Mouse (Mus musculus) kidney, adult 8-10 months (tissue): Measurements from ENCODE around the gene Cyth1.

ENCODE experiments used
- DNase-seq, 2 experiments: peaks; one replicate each; pipeline ENCODE4 v3.0.0; 2022

The Cyth1 gene

DNA sequence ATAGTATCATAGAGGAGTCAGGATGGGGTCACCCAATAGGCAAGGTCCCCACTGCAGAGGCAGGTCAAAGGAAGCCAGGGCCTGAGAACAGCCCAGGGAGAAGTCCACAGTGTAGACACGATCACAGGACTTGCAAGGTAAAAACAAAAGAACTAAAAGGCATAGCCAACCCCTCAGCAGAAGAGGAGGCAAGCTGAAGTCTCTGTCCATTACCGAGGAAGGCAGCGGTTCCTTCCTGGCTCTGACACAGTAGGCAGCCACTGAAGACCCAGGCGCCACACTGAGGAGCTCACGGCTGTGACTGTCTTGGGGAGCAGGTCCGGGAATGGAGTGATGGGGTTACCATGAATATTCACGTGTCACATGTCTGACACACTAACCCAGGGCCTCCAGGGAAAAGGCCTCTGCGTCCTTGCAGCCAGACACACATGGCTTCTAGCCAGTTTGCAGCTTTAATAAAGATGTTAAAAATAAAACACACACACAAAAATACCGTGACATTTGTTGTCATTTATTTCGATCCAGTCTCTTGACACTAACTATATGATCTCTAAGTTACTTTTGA lies 51.5 kb downstream of the Cyth1 start:
- DNase-seq, result no peak

DNA sequence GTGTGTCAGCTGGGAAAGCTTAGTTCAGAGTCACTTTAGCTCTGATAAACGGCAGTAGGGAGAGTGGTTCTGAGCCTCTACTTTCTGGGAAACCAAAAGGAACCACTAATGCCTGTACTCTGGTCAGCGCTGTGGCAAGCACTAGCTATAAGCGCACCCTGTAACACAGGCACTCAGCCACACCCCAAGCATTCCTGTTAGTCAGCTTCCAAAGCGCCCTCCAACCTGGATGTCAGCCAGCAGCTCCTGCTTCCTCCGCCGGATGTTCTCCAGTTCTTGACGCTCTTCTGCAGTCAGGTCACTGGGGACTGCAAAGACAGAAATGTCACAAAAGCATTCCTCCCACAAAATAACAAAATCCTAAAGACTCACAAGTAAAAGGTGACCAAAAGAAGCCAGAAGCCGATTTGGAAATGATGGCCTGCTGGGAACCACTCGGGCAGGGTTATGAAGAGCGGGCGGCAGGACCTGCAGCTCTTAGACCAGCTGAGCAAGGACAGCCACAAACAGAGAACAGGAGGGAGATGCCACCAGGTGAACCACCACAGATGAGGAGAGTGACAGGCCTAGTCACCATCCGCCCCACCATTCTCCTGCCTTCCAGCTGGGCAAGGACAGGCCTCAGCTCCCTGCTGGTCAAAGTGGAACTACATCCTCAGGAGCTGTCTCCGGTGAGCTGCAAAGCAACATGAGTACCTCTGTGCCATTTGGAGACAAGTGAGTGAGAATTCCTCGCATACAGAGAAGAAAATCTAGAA lies 54.8 kb downstream of the Cyth1 start:
- peak; percentile 84 to 88 for DNase-seq

- peak in 1 of 2 experiments; percentile 39 for DNase-seq
Measured at GRCm38 (mm10) chr11:118192973-118193372, 55.4 kb downstream of the Cyth1 start.

DNA sequence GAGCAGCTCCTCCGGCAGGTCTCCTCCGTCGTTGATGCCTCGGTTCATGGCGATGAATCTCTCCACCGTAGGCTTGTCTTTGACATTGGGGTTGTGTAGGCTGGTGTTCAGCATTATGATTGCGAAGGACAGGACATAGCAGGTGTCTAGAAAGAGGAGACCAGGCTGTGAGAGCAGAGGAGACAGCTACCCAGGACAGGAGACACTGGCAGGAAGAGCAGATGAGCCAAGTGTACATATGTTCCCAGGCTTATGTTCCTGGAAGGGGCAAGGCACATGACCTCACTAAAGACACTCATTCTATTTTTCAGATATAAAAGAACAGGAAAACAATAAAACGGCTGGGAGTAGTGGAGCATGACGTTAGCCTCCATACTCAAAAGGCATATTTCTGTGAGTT lies 65.6 kb downstream of the Cyth1 start:
- DNase-seq, result no peak

DNA sequence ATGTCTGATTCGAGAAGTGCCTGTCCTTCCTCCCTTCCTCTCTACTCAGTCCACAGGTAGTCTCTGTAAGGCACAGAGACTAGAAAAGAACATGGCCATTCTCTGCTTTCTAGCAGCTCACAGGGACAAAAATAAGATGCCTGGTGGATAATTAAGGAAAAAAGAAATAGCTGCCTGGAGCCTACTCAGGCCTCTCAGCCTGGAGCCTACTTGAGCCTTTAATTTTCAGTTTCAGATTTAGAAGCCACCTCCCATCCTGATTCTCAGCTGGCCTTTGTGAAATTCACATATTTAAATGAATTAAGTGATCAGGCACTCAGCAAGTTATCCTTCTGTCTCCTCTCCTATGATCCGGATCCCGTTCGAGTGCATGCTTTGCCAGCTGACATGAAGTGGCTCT lies 66.0 kb downstream of the Cyth1 start:
- no peak for DNase-seq

- DNase-seq, result no peak
Measured at GRCm38 (mm10) chr11:118180199-118180598, 68.2 kb downstream of the Cyth1 start.

- no peak for DNase-seq
Measured at GRCm38 (mm10) chr11:118178236-118178635, 70.2 kb downstream of the Cyth1 start.

DNA sequence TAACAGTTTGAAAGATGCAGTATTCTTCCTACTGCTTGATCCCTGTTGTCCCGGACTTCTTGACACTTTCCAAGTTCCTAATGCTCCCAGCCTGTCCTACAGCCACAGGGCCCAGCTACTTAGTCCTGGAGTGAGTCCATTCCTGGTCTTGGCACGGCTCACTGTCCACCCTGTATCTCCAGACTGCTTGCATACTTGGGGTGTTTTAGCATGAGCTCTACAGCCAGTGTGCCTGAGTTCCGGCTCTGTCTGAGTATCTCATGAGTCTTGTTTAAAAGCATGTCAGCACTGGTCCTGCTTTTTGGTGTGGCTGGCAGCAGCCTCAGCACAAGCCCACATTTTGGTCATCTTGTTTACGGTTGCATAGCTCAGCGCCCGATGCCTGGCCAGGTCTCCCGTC lies 73.6 kb downstream of the Cyth1 start:
- no peak for DNase-seq

DNA sequence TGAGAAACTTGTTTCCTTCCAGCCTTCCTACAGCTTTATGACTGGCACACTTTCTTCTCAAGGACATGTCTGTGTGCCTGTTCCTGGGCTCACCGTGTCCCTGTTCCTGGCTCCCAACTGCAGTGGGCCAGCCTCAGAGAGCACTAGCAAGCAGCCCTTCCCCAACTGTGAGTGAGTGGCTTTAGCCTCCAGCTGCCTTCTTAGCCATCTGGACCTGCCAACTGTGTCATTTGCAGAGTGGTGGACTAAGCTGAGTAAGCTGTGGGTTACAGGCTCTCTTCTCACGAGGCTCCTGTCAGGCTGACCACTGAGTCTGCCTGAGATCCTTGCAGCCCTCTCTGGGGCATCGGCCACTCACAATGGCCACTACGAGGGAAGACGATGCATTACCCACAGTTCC lies 75.6 kb downstream of the Cyth1 start:
- no peak for DNase-seq

GRCm38 (mm10) chr11:118170333-118170732 lies 78.1 kb downstream of the Cyth1 start:
- DNase-seq, result no peak

DNA sequence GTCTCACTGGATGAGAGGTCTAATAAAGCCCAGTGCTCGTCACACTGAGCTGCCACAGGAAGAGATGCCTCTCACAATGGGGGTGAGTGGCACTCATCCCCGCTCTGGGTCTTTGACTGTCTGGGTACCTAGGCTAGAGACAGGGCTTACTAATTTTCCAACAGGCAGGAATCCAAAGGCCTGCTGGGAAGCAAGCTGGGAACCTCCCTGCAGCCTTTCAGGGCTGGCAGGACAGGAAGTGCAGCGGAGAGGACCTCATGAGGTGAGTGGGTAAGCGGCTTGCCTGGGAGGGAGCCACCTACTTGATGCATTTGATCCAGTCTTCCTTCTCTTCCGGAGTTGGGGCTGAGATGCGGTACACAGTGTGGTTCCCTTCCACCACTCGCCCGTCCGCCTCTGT lies 79.7 kb downstream of the Cyth1 start:
- DNase-seq, result no peak

DNA sequence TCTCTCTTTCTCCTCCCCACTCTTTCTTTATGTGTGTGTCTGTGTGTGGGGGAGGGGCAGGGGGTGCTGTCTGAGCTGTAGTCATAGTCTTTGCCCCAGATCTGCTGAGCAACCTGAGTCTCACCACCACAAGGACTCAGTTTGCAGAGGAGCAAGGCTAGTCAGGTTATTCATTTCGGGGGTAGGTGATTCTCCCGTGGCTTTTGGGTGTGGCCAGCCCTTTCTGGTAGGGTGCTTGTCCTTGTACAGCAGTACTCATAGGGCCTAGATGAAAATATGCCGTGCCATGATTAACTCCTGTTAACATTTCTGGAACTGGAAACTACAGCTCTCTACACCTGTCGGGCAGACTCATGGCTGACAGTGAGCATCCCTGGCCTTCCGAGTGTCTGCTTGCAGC lies 81.8 kb downstream of the Cyth1 start:
- DNase-seq, result no peak

DNA sequence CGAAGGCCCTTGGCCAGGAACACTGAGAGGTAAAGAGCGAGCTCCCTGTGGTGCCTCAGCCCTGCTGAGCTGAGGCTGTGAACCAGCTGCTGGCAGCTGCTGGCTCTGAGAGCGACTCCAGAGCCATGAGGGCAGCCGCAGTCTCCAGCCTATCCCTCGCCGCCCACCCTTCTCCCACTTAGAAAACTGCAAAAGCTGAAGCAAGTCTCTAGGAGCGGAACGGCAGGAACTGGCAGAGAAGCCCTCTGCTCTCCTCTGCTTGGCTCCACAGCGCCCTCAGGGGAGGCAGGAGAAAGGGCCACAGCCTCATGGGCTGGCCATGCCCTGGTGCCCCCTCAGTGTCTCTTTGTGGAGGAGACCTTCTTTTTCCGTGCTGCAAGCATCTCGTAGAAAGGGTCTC lies 82.7 kb downstream of the Cyth1 start:
- DNase-seq, result no peak

GRCm38 (mm10) chr11:118164566-118164965 lies 83.8 kb downstream of the Cyth1 start:
- no peak for DNase-seq

GRCm38 (mm10) chr11:118162245-118162644 lies 86.1 kb downstream of the Cyth1 start:
- DNase-seq, result no peak

DNA sequence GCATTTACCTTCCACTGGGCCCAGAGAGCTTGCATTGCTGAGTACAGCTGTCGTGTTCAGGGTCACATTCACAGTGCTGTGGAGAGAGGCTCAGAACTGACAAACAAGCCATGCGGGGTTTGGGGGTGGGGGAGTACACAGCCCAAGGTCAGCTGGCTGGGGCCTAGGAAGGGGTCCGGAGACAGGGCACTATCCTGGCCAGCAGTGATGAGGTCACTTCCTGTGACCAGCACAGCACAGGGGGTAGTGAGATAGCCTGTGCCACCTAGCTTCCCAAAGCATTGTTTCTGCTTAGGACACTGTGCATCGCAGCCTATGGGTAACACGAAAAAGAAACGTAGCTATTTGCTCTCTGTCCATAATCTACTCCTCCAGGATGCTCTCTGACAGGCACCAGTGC lies 87.2 kb downstream of the Cyth1 start:
- no peak for DNase-seq

DNA sequence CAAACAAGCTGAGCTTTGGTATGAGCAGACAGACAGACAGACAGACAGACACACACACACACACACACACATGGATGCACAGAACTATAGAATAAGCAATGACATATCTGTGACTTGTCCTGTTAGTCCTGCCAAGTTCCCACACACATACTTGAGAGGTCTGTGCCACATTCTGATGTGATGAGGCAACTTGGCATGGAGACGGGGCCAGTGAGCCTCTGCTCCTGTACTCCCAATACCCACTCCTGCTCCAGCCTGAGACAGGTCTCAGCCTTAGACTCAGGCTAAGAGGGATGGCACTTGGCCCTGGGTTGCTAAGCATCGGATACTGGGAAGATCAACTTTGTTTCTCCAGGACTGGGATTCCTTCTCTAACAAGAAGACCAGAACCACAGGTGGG lies 87.6 kb downstream of the Cyth1 start:
- DNase-seq, result no peak

GRCm38 (mm10) chr11:118158753-118159152 lies 89.6 kb downstream of the Cyth1 start:
- no peak for DNase-seq

GRCm38 (mm10) chr11:118156480-118157060 lies 91.8 kb downstream of the Cyth1 start:
- peak in 1 of 2 experiments; percentile 16 for DNase-seq

DNA sequence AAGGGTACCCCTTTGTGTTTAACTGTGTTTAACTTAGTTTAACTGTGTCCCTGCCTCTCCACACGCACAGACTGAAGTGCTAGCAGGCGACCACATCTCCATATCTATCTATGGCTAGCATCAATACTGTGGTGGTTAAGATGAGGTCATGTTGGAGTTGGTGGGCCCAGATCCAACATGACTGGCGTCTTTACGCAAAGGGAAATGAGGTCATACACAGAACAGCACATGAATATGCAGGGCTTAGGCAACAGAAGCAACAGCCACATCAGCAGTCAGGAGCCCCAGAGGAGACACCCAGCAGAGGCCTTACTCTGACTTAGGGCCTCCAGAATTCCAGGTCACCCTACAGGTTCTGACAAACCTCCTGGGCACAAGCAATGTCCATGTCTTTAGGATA lies 95.4 kb downstream of the Cyth1 start:
- no peak for DNase-seq

DNA sequence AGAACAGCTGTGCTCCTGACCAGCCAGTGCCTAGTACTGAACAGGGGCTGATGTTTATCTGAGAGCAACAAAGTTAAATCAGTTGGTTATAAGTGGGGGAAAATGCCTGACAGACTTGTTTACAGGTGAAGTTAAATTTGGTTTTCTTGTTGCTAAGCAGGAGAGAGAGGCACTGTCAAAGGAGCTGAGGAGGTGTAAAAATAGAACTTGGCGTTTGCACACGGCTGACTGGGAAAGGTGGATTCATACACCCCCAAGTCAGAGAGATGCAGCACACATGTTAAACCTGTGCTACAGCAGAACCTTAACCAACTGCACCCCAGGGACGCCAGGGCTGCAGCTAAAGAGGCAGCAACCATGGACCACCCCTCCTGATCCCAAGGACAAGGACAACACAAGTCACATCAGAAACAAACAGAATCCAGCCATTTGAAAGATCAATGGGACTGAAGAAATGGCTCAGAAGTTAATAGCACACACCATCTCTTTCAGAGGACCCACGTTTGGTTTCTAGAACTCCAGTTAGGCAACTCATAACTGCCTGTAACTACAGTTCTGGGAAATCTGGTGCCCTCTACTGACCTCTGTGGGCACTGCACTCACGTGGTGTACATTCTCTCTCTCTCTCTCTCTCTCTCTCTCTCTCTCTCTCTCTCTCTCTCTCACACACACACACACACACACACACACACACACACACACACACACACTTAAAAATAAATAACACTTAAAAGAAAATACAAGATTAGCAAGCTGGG lies 96.8 kb downstream of the Cyth1 start:
- no peak for DNase-seq

DNA sequence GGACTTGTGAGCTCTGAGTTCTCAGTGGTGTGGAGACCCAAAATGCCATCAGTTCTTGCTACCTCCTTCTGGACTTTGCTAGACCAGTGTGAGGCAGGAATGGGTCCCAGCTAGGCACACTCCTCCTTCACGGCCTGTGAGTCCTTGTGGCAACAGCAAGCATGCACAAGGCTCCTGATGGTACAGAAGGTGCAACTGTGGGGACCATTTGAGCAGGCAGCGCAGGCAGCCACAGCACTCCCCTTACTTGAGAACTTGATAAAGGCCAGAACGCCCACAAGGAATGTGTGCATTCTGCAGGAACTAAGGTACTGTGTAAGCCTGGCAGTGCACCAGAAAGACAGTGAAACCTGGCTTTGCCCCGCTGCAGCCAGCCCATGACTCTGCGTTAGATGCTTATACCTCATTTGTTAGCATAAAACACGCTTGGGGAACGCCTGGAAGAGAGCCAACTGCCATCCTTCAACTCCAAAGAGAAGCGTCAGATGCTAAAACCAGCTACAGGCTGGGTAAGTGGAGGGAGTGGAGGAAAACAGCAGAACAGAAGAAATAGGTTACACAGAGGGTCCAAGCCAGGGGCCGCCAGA lies 98.2 kb downstream of the Cyth1 start:
- no peak for DNase-seq

DNA sequence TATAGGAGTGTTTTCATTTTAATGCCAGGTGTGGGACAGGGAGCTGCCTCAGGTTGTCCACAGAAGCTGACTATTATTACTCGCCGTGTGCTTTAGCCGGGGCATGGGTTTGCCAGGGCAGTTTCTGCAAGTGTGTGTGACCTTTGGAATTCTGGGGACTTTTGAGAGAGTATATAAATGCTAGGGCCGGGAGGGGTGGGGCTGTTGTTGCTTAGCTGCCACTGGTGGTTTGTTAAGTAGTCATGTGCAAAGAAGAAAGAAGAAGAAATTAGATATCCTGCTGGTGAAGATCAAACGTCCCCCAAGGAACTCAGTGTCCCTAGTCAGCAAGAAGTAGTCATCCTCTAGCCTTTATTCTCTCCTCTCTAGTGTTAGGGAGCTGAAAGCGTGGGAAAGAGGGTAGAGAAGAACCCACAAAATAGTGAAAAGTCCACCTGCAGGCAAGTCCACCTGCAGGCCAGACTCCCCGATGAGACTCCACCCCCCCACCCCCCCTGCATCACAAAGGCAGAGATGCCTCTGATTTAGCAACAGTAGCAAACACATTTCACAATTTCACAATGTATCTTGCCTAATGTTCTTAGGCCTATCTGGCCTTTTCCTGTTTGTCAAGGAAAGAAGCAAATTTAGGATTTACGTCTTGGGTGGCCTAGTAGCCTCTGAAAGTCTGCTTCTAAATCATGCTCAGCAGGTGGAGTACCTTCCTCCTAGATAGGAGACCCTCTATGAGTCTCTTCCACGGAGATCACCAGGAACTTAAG lies 100.3 kb downstream of the Cyth1 start:
- no peak for DNase-seq
